Mouse (Mus musculus) stomach, postnatal 0 days (tissue): ENCODE measurements around the gene Ube2o. TPM values are rescaled to one million over a fixed set of nuclear protein-coding genes. Genes with fewer than 3 reads are reported as not detected.

Source experiments
- ATAC-seq: fragments of 200-750 bp; cut with Nextera tagmentation; 2 replicates; pipeline ENCODE4 v1.8.0; 2017; ENCODE audit not compliant: low FRiP score, low TSS enrichment
- DNase-seq: peaks from one replicate; pipeline ENCODE4 v3.0.0-alpha.2; 2016; ENCODE audit warnings: low spot score
- H3K27ac ChIP-seq: fragments of 300-500 bp; sonication (generic); replicated peaks from 2 replicates; pipeline ENCODE4 v1.5.1; 2014; ENCODE audit warnings: mild to moderate bottlenecking, control low read depth
- H3K27me3 ChIP-seq: fragments of 300-500 bp; sonication (generic); 2 replicates; pipeline ENCODE4 v1.6.1; 2014; ENCODE audit warnings: low read length; ENCODE audit not compliant: control insufficient read depth, insufficient read depth
- H3K36me3 ChIP-seq: fragments of 300-500 bp; sonication (generic); 2 replicates; pipeline ENCODE4 v1.6.1; 2014; ENCODE audit warnings: low read length, mixed read lengths; ENCODE audit not compliant: control insufficient read depth, insufficient read depth
- H3K4me1 ChIP-seq: fragments of 300-500 bp; sonication (generic); replicated peaks from 2 replicates; pipeline ENCODE4 v1.6.1; 2014; ENCODE audit warnings: antibody characterized with exemption; ENCODE audit not compliant: control insufficient read depth, insufficient read depth
- H3K4me2 ChIP-seq: fragments of 300-500 bp; sonication (generic); replicated peaks from 2 replicates; pipeline ENCODE4 v1.6.1; 2014; ENCODE audit warnings: low read depth, mild to moderate bottlenecking, control low read depth, moderate library complexity
- H3K4me3 ChIP-seq: fragments of 300-500 bp; sonication (generic); 2 replicates; pipeline ENCODE4 v1.5.1; 2014; ENCODE audit warnings: low read depth, low read length, control low read depth
- H3K9ac ChIP-seq: fragments of 300-500 bp; sonication (generic); 2 replicates; pipeline ENCODE4 v1.6.1; 2014; ENCODE audit warnings: mild to moderate bottlenecking, low read length, control low read depth, mixed read lengths
- H3K9me3 ChIP-seq: fragments of 300-500 bp; sonication (generic); 2 replicates; pipeline ENCODE4 v1.6.1; 2016; ENCODE audit warnings: low read length; ENCODE audit not compliant: control insufficient read depth
- CTCF ChIP-seq: IDR thresholded peaks from 2 replicates; pipeline ENCODE4 v1.5.1; 2016; ENCODE audit warnings: antibody characterized with exemption, low read depth, mild to moderate bottlenecking, moderate library complexity
- EP300 ChIP-seq: optimal IDR thresholded peaks from 2 replicates; pipeline ENCODE3; 2016; ENCODE audit warnings: antibody characterized with exemption
- WGBS: fragments of 180-500 bp; shearing (Covaris S2); extraction: QIAGEN DNeasy Blood & Tissue Kit; methylation state at CpG from one replicate; pipeline ENCODE4 v1.1.7; 2014; 5-methylcytosine and 5-hydroxymethylcytosine counted together
- polyA plus RNA-seq: library from polyadenylated mRNA; unstranded; fragments of >200 nt; fragmentation: Nextera tagmentation; extraction: Ambion mirVana; gene quantifications from 2 replicates; pipeline ENCODE4 v1.2.1, GENCODE M21; 2015

Ube2o gene
- polyA plus RNA-seq, 1 experiment from 2014 or later: 4.7 TPM

- DNase-seq (peak; percentile 67), ATAC-seq (peak; percentile 19)
- no peaks in the 10 kb centered on the region for H3K27me3 ChIP-seq
- H3K4me1 ChIP-seq: 0 out of 2 replicates have a peak, but pooled peaks cover 2% of the 10 kb centered on the region
- TF ChIP-seq CTCF (no peak), EP300 (no peak)
- H3K36me3 ChIP-seq: no peaks in the 10 kb centered on the region
- H3K9me3 ChIP-seq: no peaks in the 10 kb centered on the region
- H3K9ac ChIP-seq: peak overlapping the region; percentile 69
- H3K4me3 ChIP-seq: peak overlapping the region; percentile 55
- 1% methylated on average over 30 of the region's 30 CpGs for WGBS
- peak overlapping the region; percentile 90 for H3K4me2 ChIP-seq
- H3K27ac ChIP-seq: peak overlapping the region; percentile 86
Measured at GRCm38 (mm10) chr11:116532262-116532809, 48.9 kb downstream of the Ube2o start.

GRCm38 (mm10) chr11:116531371-116532191, 49.7 kb downstream of the Ube2o start:
- ATAC-seq (no peak), DNase-seq (peak; percentile 54)
- Histone ChIP-seq H3K27me3 (no peaks in the 10 kb centered on the region), H3K4me2 (peak overlapping the region; percentile 90), H3K27ac (no peak overlapping the region), H3K9ac (peak overlapping the region; percentile 36), H3K4me3 (peak overlapping the region; percentile 55), H3K36me3 (no peaks in the 10 kb centered on the region), H3K9me3 (no peaks in the 10 kb centered on the region), H3K4me1 (0 out of 2 replicates have a peak, but pooled peaks cover 2% of the 10 kb centered on the region)
- WGBS: 3% methylated on average over 47 of the region's 48 CpGs
- TF ChIP-seq EP300: no peak
- no peak for TF ChIP-seq CTCF

DNA sequence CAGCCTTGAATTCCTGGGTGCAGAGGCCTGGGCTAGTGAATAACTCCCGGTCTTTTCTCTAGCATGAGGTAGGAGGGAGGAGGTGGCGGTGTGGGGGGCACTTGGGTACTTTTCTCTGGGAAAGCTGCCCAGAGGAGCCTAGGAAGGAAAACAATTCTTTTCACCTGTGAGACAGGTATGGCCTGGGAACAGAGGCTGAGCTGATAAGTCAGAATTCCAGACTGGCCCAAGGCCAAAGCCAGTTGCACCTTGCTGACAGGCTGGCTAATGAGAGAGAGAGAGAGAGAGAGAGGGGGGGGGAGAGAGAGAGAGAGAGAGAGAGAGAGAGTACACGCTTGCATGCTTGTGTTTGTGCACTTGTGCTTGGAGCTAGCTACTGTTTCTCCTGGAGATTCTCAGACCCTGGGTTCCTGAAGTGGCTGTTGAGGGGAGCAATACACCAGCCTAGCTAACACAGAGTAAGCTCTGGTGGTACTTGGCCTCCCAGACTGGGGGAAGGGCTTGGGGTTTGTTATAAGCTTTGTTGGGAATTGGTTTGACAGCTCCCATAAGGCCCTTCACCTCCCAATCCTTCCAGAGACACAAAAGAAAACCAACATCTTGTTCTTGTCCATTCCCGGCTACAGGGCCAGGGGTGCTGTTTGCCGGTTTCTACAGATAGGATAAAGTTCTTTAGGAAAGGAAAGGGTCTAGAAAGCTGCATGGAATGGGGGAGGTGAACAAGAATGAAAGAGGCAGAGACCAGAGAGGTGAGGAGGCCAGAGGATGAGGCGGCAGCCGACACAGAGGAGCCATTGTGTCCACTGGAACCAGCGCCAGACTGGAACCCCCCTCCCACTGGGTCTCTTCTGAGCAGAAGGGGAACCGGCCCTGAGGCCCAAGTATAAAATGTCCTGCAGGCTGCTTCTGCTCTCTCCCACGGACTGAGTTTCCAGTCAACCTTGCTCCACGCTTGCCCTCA, 50.8 kb downstream of the Ube2o start, which contains the start of gene Sphk1:
TSS of gene Sphk1 (plus strand) at position 739 of the 961 bp plus-strand sequence.
- Histone ChIP-seq H3K27ac (peak within 1 kb of the TSS; percentile 45; the same call in 1 of the 2 replicates), H3K4me1 (0 out of 2 replicates have a peak, but pooled peaks cover 2% of the 10 kb centered on the region), H3K27me3 (no peaks in the 10 kb centered on the region), H3K9me3 (no peaks in the 10 kb centered on the region), H3K4me3 (peak within 1 kb of the TSS; percentile 55), H3K36me3 (no peaks in the 10 kb centered on the region), H3K9ac (peak within 1 kb of the TSS; percentile 47), H3K4me2 (peak within 1 kb of the TSS; percentile 90)
- no peak for ATAC-seq
- TF ChIP-seq EP300: no peak
- no peak for TF ChIP-seq CTCF
- peak; percentile 83 for DNase-seq
- WGBS: 36% methylated on average over 11 of the region's 11 CpGs

- Histone ChIP-seq H3K9me3 (no peaks in the 10 kb centered on the region), H3K4me2 (no peak overlapping the region), H3K27ac (no peak overlapping the region), H3K4me1 (peaks cover 4% of the 10 kb centered on the region; the same call in 1 of the 2 replicates), H3K27me3 (no peaks in the 10 kb centered on the region), H3K9ac (no peak overlapping the region), H3K36me3 (no peaks in the 10 kb centered on the region), H3K4me3 (no peak overlapping the region)
- WGBS: 85% methylated on average over 8 of the region's 8 CpGs
- ATAC-seq (no peak), DNase-seq (no peak)
- TF ChIP-seq EP300: no peak
- TF ChIP-seq CTCF: no peak
Measured at GRCm38 (mm10) chr11:116528636-116529320, 52.5 kb downstream of the Ube2o start.

GRCm38 (mm10) chr11:116523699-116524189, 57.5 kb downstream of the Ube2o start:
- Histone ChIP-seq H3K4me2 (no peak overlapping the region), H3K27ac (peak overlapping the region; percentile 84), H3K4me3 (no peak overlapping the region), H3K9ac (peak overlapping the region; percentile 23; the same call in 1 of the 2 replicates), H3K4me1 (peaks cover 12% of the 10 kb centered on the region), H3K9me3 (no peaks in the 10 kb centered on the region), H3K36me3 (no peaks in the 10 kb centered on the region), H3K27me3 (no peaks in the 10 kb centered on the region)
- no peak for DNase-seq
- TF ChIP-seq EP300: no peak
- TF ChIP-seq CTCF: no peak
- 37% methylated on average over 5 of the region's 5 CpGs for WGBS
- ATAC-seq: peak; percentile 69
